Mouse (Mus musculus) heart, embryonic 11.5 days (tissue): ENCODE measurements at regions not wholly inside any gene's neighbourhood (a gene's known extent, or its start where the extent isn't known, plus 50 kb on each side); places are given as distances from the start of the nearest gene placed in this dataset.
A peak's percentile ranks its signal among the peaks of the same experiment; 100 is the strongest.

ENCODE experiments used
- ATAC-seq: fragments of 200-750 bp; cut with Nextera tagmentation; replicated peaks from 2 replicates; pipeline ENCODE4 v1.8.0; 2017; ENCODE audit warnings: moderate library complexity; ENCODE audit not compliant: insufficient number of reproducible peaks, low FRiP score, low TSS enrichment
- H3K27ac ChIP-seq: fragments of 300-500 bp; sonication (generic); 2 replicates; pipeline ENCODE4 v1.5.1; 2014; ENCODE audit warnings: mild to moderate bottlenecking, low read depth, low read length
- H3K27me3 ChIP-seq: fragments of 300-500 bp; sonication (generic); 2 replicates; pipeline ENCODE4 v1.6.1; 2014; ENCODE audit warnings: mild to moderate bottlenecking, low read length, mixed read lengths; ENCODE audit not compliant: control insufficient read depth, insufficient read depth
- H3K36me3 ChIP-seq: fragments of 300-500 bp; sonication (generic); 2 replicates; pipeline ENCODE4 v1.6.1; 2014; ENCODE audit warnings: mild to moderate bottlenecking, low read length, moderate library complexity, mixed read lengths; ENCODE audit not compliant: control insufficient read depth, insufficient read depth
- H3K4me1 ChIP-seq: fragments of 300-500 bp; sonication (generic); 2 replicates; pipeline ENCODE4 v1.6.1; 2014; ENCODE audit warnings: low read length; ENCODE audit not compliant: control insufficient read depth, insufficient read depth
- H3K4me2 ChIP-seq: fragments of 300-500 bp; sonication (generic); 2 replicates; pipeline ENCODE4 v1.6.1; 2014; ENCODE audit warnings: mild to moderate bottlenecking, moderate library complexity
- H3K4me3 ChIP-seq: fragments of 300-500 bp; sonication (generic); 2 replicates; pipeline ENCODE4 v1.5.1; 2014; ENCODE audit warnings: low read depth, low read length
- H3K9ac ChIP-seq: fragments of 300-500 bp; sonication (generic); 2 replicates; pipeline ENCODE4 v1.6.1; 2014; ENCODE audit warnings: mild to moderate bottlenecking, low read depth, low read length, moderate library complexity
- H3K9me3 ChIP-seq: fragments of 300-500 bp; sonication (generic); replicated peaks from 2 replicates; pipeline ENCODE4 v1.6.1; 2016; ENCODE audit warnings: low read length; ENCODE audit not compliant: control insufficient read depth
- WGBS: fragments of 180-500 bp; shearing (Covaris S2); extraction: QIAGEN DNeasy Blood & Tissue Kit; methylation state at CpG from one replicate; pipeline ENCODE4 v1.1.7; 2014; ENCODE audit not compliant: insufficient replicate concordance; 5-methylcytosine and 5-hydroxymethylcytosine counted together

DNA sequence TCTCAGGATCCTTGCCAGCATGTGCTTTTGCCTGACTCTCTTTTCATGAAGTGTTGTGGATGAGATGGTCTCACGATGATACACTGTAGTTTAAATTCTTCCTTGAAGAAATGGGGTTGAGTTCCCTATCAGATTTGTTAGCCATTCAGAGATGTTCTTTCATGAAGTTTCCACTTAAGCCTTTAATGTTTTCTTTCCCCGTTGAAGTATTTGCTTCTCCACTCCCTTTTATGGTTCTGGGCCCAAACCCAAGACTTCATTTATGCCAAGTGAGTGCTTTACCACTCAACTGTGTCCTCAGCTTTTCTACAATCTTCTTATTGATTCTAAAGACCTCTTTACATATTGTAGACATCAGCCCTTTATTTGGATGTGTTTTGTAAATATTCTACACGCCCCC, 71.9 kb upstream of the Klf13 start:
- Histone ChIP-seq H3K4me1 (peaks cover 30% of the 10 kb centered on the region), H3K4me3 (no peak overlapping the region), H3K27ac (no peak overlapping the region), H3K4me2 (no peak overlapping the region), H3K9ac (no peak overlapping the region), H3K36me3 (no peaks in the 10 kb centered on the region), H3K27me3 (no peaks in the 10 kb centered on the region), H3K9me3 (no peaks in the 10 kb centered on the region)
- 89% methylated on average over 3 of the region's 3 CpGs for WGBS
- ATAC-seq = no peak

DNA sequence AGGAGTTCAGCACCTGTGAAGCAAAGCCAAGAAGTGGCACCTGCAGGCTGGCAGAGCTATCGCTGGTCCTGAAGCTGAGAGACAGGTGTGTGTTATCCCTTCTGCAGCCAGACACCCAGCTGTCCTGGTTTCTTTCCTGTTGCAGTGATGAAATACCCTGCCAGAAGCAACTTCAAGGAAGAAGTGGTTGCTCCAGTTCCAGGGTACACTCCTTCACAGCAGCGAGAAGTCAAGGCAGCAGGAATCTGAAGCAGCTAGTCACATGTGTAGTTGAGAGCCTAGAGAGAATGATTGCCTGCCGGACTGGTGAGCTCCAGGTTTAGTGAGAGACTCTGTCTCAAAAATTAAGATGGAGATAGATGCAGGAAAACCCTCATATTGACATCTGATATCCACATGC, 69.1 kb upstream of the Klf13 start:
- no peaks in the 10 kb centered on the region for H3K36me3 ChIP-seq
- peaks cover 13% of the 10 kb centered on the region for H3K4me1 ChIP-seq
- H3K4me2 ChIP-seq = no peak overlapping the region
- H3K4me3 ChIP-seq = no peak overlapping the region
- no peak overlapping the region for H3K27ac ChIP-seq
- no peaks in the 10 kb centered on the region for H3K9me3 ChIP-seq
- H3K27me3 ChIP-seq = no peaks in the 10 kb centered on the region
- H3K9ac ChIP-seq = no peak overlapping the region
- 67% methylated on average over 3 of the region's 3 CpGs for WGBS
- ATAC-seq = no peak

DNA sequence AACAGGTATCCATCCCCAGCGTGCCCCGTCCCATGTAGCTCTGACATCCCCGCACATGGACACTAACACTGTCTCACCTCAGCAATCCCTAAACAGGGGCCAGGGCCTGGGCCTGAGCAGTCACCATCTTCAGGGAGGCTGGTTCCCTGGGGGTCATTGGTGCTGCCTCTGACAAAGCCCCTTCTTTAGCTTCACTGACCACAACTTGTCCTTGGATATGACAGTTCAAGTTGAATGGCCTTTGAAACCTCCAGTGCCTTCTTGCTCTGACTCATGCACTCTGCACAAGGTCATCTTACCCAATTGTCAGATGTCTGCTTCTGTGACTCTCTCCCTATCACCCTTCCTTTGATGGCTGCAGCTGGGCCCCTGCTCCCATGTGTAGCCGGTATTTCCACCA, 68.2 kb upstream of the Klf13 start:
- H3K9me3 ChIP-seq = no peaks in the 10 kb centered on the region
- no peak overlapping the region for H3K27ac ChIP-seq
- H3K36me3 ChIP-seq = no peaks in the 10 kb centered on the region
- H3K4me1 ChIP-seq = peaks cover 13% of the 10 kb centered on the region
- no peak overlapping the region for H3K4me3 ChIP-seq
- no peak for ATAC-seq
- H3K27me3 ChIP-seq = no peaks in the 10 kb centered on the region
- H3K4me2 ChIP-seq = no peak overlapping the region
- 76% methylated on average over 4 of the region's 4 CpGs for WGBS
- H3K9ac ChIP-seq = no peak overlapping the region

DNA sequence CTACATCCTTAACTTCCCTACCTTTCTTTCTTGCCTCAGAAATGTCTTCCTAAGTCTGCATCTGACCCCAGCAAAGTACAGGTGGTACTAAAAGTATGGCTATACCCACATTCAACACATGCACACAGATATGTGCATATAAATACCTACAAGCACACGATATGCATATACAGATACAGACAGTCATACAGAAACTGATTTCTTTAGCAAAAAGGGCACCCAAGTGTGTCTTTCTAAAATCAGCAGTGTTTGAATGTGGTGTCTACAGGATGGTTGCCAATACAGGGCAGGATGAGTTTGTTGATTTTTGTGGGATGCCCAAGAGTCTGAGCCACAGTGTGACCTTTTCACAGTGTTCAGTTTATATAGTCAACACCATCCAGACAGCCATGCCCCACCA, 67.0 kb upstream of the Klf13 start:
- Histone ChIP-seq H3K4me2 (no peak overlapping the region), H3K27ac (no peak overlapping the region), H3K9me3 (no peaks in the 10 kb centered on the region), H3K36me3 (no peaks in the 10 kb centered on the region), H3K9ac (no peak overlapping the region), H3K4me3 (no peak overlapping the region), H3K27me3 (no peaks in the 10 kb centered on the region), H3K4me1 (peaks cover 15% of the 10 kb centered on the region)
- ATAC-seq = no peak
- WGBS = 87% methylated on average over 1 of the region's 1 CpGs

DNA sequence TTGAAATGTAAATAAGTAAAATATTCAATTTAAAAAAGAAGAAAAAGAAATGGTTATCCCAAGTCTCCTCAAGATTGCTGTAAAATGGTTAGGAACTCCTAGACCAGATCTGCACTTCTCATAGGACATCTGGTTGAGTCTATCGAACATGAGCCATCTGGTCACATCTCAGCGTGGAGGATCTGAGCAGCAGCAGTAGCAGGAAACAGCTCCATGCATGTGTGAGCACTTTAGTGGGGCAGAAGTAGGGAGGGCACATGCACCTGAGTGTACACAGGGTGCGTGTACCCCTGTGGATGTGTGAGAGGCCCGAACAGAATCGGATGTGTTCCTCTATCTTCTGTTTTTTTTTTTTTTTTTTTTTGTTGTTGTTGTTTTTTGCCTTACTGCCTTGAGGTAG, 65.2 kb upstream of the Klf13 start:
- Histone ChIP-seq H3K9me3 (no peaks in the 10 kb centered on the region), H3K9ac (no peak overlapping the region), H3K27me3 (no peaks in the 10 kb centered on the region), H3K4me3 (no peak overlapping the region), H3K27ac (no peak overlapping the region), H3K36me3 (no peaks in the 10 kb centered on the region), H3K4me2 (no peak overlapping the region), H3K4me1 (peaks cover 15% of the 10 kb centered on the region)
- ATAC-seq = no peak
- WGBS = 88% methylated on average over 5 of the region's 5 CpGs

DNA sequence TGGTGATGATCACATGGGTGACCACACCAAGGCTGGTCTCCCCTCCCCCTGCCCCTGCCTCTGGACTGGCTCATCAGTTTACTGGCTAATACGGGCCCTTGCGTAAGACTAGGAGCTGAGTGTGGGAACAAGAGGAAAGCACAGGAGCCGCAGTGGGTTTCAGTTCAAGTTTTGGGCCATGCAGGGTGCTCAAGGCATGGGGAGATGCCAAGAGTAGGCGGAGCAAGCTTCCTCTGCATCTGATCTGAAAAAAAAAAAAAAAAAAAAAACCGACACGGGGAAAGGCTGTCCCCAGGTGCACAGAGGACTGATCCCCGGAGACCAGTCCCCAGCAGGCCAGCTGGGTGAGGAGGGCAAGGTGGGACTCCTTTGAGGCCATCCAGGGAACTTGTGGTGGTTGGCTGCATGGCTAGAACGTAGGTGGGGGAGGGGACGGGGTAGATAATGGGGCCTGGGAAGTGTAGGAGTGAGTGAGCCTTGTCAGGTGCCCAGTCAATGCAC, 62.9 kb upstream of the Klf13 start:
- Histone ChIP-seq H3K4me1 (peaks cover 11% of the 10 kb centered on the region; the same call in 1 of the 2 replicates), H3K9me3 (no peaks in the 10 kb centered on the region), H3K4me3 (no peak overlapping the region), H3K4me2 (peak overlapping the region; percentile 6; the same call in 1 of the 2 replicates), H3K27ac (no peak overlapping the region), H3K9ac (no peak overlapping the region), H3K27me3 (no peaks in the 10 kb centered on the region), H3K36me3 (no peaks in the 10 kb centered on the region)
- 39% methylated on average over 9 of the region's 9 CpGs for WGBS
- no peak for ATAC-seq

DNA sequence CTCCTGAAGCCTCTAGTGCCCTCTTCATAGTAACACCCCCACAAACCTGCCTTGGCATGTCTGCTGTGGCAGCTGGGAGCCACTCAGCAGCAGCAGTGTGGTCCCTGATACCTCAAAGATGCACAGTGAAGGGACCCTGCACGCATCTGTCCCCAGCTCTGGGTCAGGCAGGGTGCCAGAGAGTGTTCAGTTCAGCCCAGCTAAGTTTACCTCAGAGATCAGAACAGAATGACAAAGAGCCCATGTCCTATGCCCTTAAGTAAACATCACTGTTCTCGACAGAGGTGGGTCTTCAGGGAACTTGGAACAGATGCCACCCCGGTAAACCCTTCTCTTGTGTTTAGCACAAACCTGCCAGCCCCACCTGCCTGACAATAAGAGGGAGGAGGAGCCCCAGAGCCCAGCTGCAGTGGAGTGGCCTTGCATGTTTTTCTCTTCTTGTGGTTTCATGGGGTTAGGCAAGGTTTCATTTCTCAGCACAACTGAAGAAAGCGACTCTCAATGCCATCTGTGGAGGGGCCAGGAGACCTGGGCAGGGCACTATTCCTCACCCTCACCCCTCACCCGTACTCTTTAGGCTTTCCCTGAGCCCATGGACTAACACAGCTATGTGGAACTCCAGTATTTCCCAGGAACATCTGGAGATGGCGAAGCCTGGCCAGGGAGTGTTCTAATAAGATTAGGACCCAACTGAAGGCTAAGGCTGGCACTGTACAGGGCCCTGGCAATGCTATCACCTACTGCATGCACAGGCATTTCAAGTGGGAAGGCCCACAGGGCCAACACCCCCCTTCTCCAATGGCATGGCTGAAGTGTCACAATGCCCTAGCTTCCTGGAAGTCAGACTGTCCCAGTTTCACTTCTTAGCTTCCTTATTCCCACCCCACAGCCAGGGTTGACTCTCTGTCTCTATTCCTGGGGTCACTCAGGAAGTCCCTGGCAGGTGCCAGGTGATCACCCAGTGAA, 60.6 kb upstream of the Klf13 start:
- no peaks in the 10 kb centered on the region for H3K36me3 ChIP-seq
- H3K4me3 ChIP-seq = no peak overlapping the region
- H3K9me3 ChIP-seq = no peaks in the 10 kb centered on the region
- no peak overlapping the region for H3K27ac ChIP-seq
- no peak for ATAC-seq
- H3K4me2 ChIP-seq = no peak overlapping the region
- H3K27me3 ChIP-seq = no peaks in the 10 kb centered on the region
- H3K9ac ChIP-seq = no peak overlapping the region
- H3K4me1 ChIP-seq = peaks cover 7% of the 10 kb centered on the region; the same call in 1 of the 2 replicates
- 61% methylated on average over 6 of the region's 6 CpGs for WGBS

DNA sequence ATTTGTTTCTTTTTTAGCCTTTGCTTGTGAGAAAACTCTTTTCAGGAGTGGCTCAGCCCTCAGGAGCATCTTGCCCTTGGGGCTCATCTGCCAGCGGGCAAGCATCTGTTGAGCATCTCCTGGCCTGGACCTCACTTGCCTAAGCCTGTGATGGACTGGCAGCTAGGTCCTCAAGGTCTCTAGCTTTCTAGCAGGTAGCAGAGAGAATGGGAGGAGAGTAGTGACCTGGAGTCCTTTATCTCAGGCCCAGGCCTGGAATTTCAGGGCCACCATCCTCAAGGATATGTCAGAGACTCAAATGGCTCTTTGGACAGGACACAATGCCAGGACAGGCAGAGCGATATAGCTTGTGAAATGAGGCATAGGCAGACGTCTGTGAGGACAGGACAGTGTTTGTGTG, 59.3 kb upstream of the Klf13 start:
- 78% methylated on average over 3 of the region's 3 CpGs for WGBS
- H3K9me3 ChIP-seq = no peaks in the 10 kb centered on the region
- H3K4me2 ChIP-seq = no peak overlapping the region
- H3K27me3 ChIP-seq = no peaks in the 10 kb centered on the region
- no peaks in the 10 kb centered on the region for H3K36me3 ChIP-seq
- no peak overlapping the region for H3K4me3 ChIP-seq
- ATAC-seq = no peak
- peaks cover 7% of the 10 kb centered on the region; the same call in 1 of the 2 replicates for H3K4me1 ChIP-seq
- no peak overlapping the region for H3K27ac ChIP-seq
- no peak overlapping the region for H3K9ac ChIP-seq
